Mouse (Mus musculus): ENCODE data around the gene Dock1. TPM values are rescaled to one million over a fixed set of nuclear protein-coding genes. Genes with fewer than 3 reads are reported as not detected.
A peak's percentile ranks its signal among the peaks of the same experiment; 100 is the strongest.

Dock1 gene
- polyA plus RNA-seq, 1 experiment = 19.6 TPM

DNA sequence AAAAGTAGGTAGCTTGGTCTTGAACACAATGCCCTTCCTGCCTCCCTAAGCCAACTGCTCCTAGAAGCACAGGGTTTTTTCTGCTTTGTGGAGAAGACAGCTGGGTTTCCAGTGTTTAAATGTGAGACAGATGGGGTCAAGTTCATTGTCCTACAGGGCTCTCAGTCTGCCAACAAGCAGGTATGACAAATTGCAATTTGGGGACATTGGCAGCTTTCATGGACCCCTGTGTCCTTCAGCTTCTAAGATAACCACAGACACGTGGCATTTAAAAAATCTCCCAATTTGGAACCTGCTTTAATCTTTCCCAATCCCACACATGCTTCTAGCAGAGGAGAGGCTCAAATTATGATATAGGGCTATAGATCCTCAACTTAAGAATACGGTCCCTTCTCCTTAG, 224.2 kb downstream of the Dock1 start:
- Histone ChIP-seq H3K36me3 (ENCODE audit: control insufficient read depth, insufficient read depth, low read length) (no peaks in the 10 kb centered on the region), H3K27ac (ENCODE audit: insufficient read depth, low read depth, low read length) (no peak overlapping the region), H3K27me3 (replicated peaks; ENCODE audit: control insufficient read depth, insufficient read depth, low read length) (no peaks in the 10 kb centered on the region), H3K4me3 (ENCODE audit: insufficient read depth, low read depth, low read length) (no peak overlapping the region), H3K4me1 (ENCODE audit: control insufficient read depth, insufficient read depth, low read length) (no peaks in the 10 kb centered on the region)
- TF ChIP-seq POLR2A (IDR thresholded peaks at IDR 0.05; ENCODE audit: low read depth, low read length) = no peak
- TF ChIP-seq CTCF (conservative IDR thresholded peaks at IDR 0.05; ENCODE audit: insufficient read depth, insufficient read length, low read depth, low read length) = no peak
- 75% methylated on average over 2 of the region's 2 CpGs for WGBS
- no peak for DNase-seq

DNA sequence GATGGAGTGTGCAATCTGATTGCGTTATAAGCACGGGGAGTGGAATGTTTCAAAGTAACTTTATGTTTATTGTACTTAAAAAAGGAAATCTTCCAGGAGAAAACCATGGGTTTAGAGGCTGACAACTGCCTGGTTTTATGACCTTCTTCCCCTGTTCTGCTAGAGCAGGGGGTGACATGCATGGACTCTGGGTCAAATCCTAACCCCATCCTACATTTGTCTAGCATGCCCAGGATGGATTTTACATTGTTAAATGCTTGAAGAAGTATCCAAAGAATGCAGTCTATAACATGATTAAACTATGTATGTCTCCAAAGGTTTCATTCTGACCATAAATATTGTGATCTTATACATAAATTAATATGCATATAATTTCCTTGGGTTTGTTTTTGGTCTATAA, 229.0 kb downstream of the Dock1 start:
- TF ChIP-seq POLR2A (IDR thresholded peaks at IDR 0.05; ENCODE audit: low read depth, low read length) (no peak), CTCF (conservative IDR thresholded peaks at IDR 0.05; ENCODE audit: insufficient read depth, insufficient read length, low read depth, low read length) (no peak)
- DNase-seq = no peak
- Histone ChIP-seq H3K4me1 (ENCODE audit: control insufficient read depth, insufficient read depth, low read length) (peaks cover 3% of the 10 kb centered on the region; the same call in 1 of the 2 replicates), H3K36me3 (ENCODE audit: control insufficient read depth, insufficient read depth, low read length) (no peaks in the 10 kb centered on the region), H3K27ac (ENCODE audit: insufficient read depth, low read depth, low read length) (no peak overlapping the region), H3K27me3 (replicated peaks; ENCODE audit: control insufficient read depth, insufficient read depth, low read length) (no peaks in the 10 kb centered on the region), H3K4me3 (ENCODE audit: insufficient read depth, low read depth, low read length) (no peak overlapping the region)
- 72% methylated on average over 2 of the region's 2 CpGs for WGBS

DNA sequence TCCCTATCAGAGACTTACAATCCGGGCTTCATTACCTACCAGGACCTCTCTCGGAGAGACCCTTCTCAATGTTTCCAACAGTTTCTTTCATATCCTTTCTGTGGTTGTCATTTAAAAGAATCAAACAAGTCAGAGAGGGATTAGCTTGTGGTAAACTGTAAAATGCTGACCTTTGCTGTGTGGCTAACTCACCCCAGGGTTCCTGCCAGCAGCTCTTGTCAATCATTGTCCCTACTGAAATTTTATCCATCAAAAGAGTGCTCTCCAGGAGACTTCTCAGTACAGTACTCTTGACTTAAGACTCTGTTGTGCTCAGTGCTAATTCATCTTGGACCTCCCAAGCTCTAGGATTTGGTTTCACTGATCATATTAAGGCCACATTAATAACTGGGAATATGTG, 231.5 kb downstream of the Dock1 start:
- H3K4me1 ChIP-seq (ENCODE audit: control insufficient read depth, insufficient read depth, low read length) = peaks cover 6% of the 10 kb centered on the region; the same call in 1 of the 2 replicates
- 82% methylated on average over 2 of the region's 2 CpGs for WGBS
- peak; percentile 55 for DNase-seq
- H3K4me3 ChIP-seq (ENCODE audit: insufficient read depth, low read depth, low read length) = no peak overlapping the region
- no peaks in the 10 kb centered on the region for H3K27me3 ChIP-seq (replicated peaks; ENCODE audit: control insufficient read depth, insufficient read depth, low read length)
- H3K36me3 ChIP-seq (ENCODE audit: control insufficient read depth, insufficient read depth, low read length) = no peaks in the 10 kb centered on the region
- no peak for TF ChIP-seq POLR2A (IDR thresholded peaks at IDR 0.05; ENCODE audit: low read depth, low read length)
- TF ChIP-seq CTCF (conservative IDR thresholded peaks at IDR 0.05; ENCODE audit: insufficient read depth, insufficient read length, low read depth, low read length) = no peak
- no peak overlapping the region for H3K27ac ChIP-seq (ENCODE audit: insufficient read depth, low read depth, low read length)

DNA sequence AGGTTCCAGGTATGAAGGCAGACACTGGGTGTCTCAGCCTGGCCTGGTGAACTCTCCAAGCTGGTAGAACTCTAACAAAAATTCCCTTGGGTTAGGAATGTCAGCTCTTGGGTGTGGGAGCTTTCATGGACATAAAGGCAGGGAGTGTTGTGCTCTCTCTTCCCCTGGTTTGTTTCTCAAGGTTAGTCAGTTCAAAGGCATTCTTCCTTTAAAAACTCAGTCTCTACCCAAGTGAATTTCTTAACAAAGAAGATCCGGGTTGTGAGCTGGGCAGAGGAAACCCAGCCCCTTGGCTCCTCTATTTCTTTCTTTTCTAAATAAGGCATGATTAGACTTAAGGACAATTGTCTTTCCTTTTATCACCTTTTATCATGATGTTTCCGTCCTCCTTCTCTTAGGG, 261.4 kb downstream of the Dock1 start:
- no peaks in the 10 kb centered on the region for H3K36me3 ChIP-seq (ENCODE audit: control insufficient read depth, insufficient read depth, low read length)
- no peak overlapping the region for H3K27ac ChIP-seq (ENCODE audit: insufficient read depth, low read depth, low read length)
- H3K4me3 ChIP-seq (ENCODE audit: insufficient read depth, low read depth, low read length) = no peak overlapping the region
- WGBS = 66% methylated on average over 2 of the region's 2 CpGs
- TF ChIP-seq POLR2A (IDR thresholded peaks at IDR 0.05; ENCODE audit: low read depth, low read length) (no peak), CTCF (conservative IDR thresholded peaks at IDR 0.05; ENCODE audit: insufficient read depth, insufficient read length, low read depth, low read length) (no peak)
- no peaks in the 10 kb centered on the region for H3K4me1 ChIP-seq (ENCODE audit: control insufficient read depth, insufficient read depth, low read length)
- no peak for DNase-seq
- no peaks in the 10 kb centered on the region for H3K27me3 ChIP-seq (replicated peaks; ENCODE audit: control insufficient read depth, insufficient read depth, low read length)

DNA sequence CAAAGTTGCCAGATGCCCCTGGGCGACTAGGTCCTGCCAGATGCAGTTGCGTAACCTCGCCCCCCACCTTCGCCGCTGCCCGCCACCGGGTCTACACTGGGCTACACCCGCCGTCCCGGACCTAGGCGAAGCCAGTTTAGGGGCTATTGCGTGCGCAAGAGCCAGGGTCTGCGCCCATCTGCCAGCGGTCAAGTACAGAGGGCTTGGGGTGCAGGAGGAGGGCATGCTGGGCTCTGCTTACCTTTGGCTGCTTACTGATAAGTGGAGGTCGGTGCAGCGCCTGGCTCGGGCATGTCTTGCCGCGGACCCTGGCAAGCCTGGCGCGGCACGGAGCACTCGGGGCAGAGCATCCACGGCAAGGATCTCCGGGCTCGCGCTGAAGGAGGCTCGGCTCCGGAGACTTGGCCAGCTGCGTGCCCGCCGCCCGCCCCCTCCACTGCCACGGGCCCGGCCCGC, 267.0 kb downstream of the Dock1 start:
- Histone ChIP-seq H3K4me1 (ENCODE audit: control insufficient read depth, insufficient read depth, low read length) (no peaks in the 10 kb centered on the region), H3K4me3 (ENCODE audit: insufficient read depth, low read depth, low read length) (peak overlapping the region; percentile 33; the same call in 1 of the 2 replicates), H3K36me3 (ENCODE audit: control insufficient read depth, insufficient read depth, low read length) (no peaks in the 10 kb centered on the region), H3K27me3 (replicated peaks; ENCODE audit: control insufficient read depth, insufficient read depth, low read length) (no peaks in the 10 kb centered on the region), H3K27ac (ENCODE audit: insufficient read depth, low read depth, low read length) (no peak overlapping the region)
- no peak for TF ChIP-seq POLR2A (IDR thresholded peaks at IDR 0.05; ENCODE audit: low read depth, low read length)
- no peak for TF ChIP-seq CTCF (conservative IDR thresholded peaks at IDR 0.05; ENCODE audit: insufficient read depth, insufficient read length, low read depth, low read length)
- DNase-seq = no peak
- 5% methylated on average over 37 of the region's 37 CpGs for WGBS

DNA sequence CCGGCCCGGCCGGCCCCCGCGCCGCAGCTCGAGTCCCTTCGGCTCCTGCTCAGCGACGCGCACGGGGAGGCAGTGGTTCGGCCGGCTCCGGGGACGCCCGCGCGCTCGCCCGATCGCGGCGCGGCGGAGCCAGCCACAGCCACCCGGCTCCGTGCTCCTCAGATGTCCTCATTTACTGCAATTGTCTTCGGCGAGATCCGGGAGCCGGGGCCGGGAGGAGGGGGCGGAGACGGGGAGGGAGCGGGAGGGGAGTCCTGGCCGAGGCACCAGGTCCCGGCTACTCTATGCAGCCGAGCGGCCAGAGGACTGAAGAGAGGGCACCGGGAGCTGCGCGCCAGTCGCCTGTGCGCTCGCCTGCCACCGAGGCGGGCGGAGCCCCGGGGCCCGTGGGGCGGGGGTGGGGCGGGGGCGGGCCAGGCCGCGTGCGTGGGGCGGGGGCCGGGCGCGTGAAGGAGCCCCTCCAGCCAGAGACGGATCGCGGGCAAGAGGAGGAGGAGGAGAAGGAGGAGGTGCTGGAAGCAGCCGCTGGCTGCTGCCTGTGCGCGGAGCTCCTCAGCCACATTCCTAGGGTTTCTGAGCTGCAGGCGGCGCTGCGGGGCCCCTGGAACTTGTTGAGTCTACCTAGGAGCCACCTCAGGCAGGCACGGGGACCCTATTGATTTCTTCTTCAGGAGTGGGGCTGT, 267.6 kb downstream of the Dock1 start, which contains the start of gene Fam196a:
TSS of gene Fam196a (minus strand) at position 504 of the 683 bp plus-strand sequence.
- 3% methylated on average over 70 of the region's 71 CpGs for WGBS
- TF ChIP-seq POLR2A (IDR thresholded peaks at IDR 0.05; ENCODE audit: low read depth, low read length) = no peak
- TF ChIP-seq CTCF (conservative IDR thresholded peaks at IDR 0.05; ENCODE audit: insufficient read depth, insufficient read length, low read depth, low read length) = no peak

DNA sequence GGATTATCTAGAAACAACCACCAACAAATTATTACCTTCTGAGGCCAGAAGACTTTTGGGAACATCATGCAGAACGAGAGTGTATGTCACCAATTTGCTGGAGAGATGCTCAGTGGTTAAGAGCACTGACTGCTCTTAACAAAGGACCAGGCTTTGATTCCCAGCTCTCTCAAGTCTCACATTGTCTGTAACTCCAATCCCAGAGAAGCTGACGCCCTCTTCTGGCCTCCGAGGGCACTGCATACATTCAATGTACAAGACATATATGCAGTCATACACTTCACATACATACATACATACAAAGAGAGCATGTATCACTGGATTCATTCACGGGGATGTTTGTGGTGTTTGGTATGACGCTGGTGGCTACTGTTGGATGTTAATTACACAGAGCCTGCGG, 271.4 kb downstream of the Dock1 start:
- H3K36me3 ChIP-seq (ENCODE audit: control insufficient read depth, insufficient read depth, low read length) = no peaks in the 10 kb centered on the region
- DNase-seq = no peak
- H3K27me3 ChIP-seq (replicated peaks; ENCODE audit: control insufficient read depth, insufficient read depth, low read length) = no peaks in the 10 kb centered on the region
- no peak for TF ChIP-seq POLR2A (IDR thresholded peaks at IDR 0.05; ENCODE audit: low read depth, low read length)
- TF ChIP-seq CTCF (conservative IDR thresholded peaks at IDR 0.05; ENCODE audit: insufficient read depth, insufficient read length, low read depth, low read length) = no peak
- H3K4me3 ChIP-seq (ENCODE audit: insufficient read depth, low read depth, low read length) = no peak overlapping the region
- H3K4me1 ChIP-seq (ENCODE audit: control insufficient read depth, insufficient read depth, low read length) = peaks cover 6% of the 10 kb centered on the region; the same call in 1 of the 2 replicates
- H3K27ac ChIP-seq (ENCODE audit: insufficient read depth, low read depth, low read length) = no peak overlapping the region
- 97% methylated on average over 6 of the region's 6 CpGs for WGBS

More for the DNA sequence above, 267.6 kb downstream of the Dock1 start, which contains the start of gene Fam196a:
- no peak within 1 kb of the TSS for H3K27ac ChIP-seq (ENCODE audit: insufficient read depth, low read depth, low read length)
- peak within 1 kb of the TSS; percentile 33; the same call in 1 of the 2 replicates for H3K4me3 ChIP-seq (ENCODE audit: insufficient read depth, low read depth, low read length)
- H3K36me3 ChIP-seq (ENCODE audit: control insufficient read depth, insufficient read depth, low read length) = no peaks in the 10 kb centered on the region
- peak; percentile 13 for DNase-seq
- H3K27me3 ChIP-seq (replicated peaks; ENCODE audit: control insufficient read depth, insufficient read depth, low read length) = no peaks in the 10 kb centered on the region
- H3K4me1 ChIP-seq (ENCODE audit: control insufficient read depth, insufficient read depth, low read length) = no peaks in the 10 kb centered on the region
